Mouse (Mus musculus) erythroblast, adult 5-6 weeks (primary cell): Measurements from ENCODE around the gene Nudt15. TPM values are rescaled to one million over a fixed set of nuclear protein-coding genes. Genes with fewer than 3 reads are reported as not detected.

ENCODE experiments used
- ATAC-seq: replicated peaks from 2 replicates; pipeline ENCODE4 v1.8.0; 2016; ENCODE audit warnings: moderate number of reproducible peaks, mild to moderate bottlenecking, moderate TSS enrichment, inconsistent platforms; ENCODE audit not compliant: poor library complexity, low FRiP score, severe bottlenecking
- total RNA-seq, 2 experiments: library from RNA; stranded (forward) in 1 of 2; stranded (reverse) in 1 of 2; fragments of 150-400 nt in 1 of 2; fragments of 200-764, 138-1000 nt in 1 of 2; gene quantifications; 2 replicates each; pipeline versions ENCODE4 v1.2.3 to v1.2.4; 2015 to 2017; ENCODE audit warnings: low replicate concordance in 2 of 2

The Nudt15 gene
- total RNA-seq, 2 experiments from 2014 or later, result 3.7 to 5.2 TPM

DNA sequence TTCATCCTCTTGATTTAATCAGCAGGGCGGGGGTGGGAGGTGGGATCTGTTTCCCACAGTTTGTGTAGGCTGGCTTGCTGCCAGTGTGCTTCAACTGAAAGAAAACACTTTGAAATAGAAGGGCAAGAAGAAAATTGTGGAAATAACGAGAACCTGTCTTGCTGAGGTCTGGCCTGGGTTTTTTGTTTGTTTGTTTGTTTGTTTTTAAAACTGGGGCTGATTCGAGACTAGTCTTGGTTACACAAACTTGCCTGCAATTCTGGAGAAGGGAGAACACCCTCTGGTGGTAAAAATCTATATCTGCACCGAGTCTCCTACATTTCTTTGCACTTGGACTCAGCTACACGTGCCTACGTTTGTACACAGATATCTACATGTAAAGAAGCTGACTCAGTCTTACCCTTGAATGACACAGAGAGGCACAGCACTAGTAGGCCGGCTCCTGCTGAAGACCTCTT lies 73.4 kb downstream of the Nudt15 start:
- no peak; the same call in 1 of the 2 replicates for ATAC-seq

DNA sequence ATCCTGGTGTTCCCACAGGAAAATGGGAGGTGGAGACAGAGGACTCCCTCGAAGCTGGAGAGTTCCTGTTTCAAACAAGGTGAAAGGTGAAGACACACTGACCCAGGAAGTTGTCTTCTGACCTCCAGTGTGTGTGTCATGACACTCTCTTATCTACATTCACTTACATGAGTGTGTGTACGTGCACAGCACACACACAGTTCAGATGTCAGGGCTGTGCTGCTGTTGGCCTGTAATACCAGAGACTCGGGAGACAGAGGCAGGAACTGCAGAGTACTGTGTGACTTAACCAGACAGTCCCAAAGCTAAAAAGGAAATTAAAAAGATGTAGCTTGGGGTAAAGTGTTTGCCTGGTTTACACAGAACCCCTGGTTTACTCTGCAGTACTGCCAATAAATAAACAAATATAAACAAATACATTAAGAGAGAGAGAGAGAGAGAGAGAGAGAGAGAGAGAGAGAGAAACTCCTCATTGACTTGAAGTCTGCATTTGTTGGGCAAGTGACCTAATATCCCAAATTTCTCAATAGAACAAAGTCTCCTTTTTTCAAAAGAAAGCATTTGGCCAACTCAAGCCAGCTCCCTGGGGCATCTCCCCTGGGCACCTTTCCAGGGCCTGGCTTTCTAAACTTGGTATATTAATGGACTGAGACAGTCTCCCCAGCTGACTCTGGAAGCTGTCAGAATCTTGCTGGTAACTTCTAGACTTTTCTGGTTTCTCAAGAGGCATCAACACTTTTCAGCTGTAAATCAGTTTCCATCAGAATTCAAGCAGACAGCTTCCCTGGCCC lies 74.2 kb downstream of the Nudt15 start:
- ATAC-seq, result no peak

DNA sequence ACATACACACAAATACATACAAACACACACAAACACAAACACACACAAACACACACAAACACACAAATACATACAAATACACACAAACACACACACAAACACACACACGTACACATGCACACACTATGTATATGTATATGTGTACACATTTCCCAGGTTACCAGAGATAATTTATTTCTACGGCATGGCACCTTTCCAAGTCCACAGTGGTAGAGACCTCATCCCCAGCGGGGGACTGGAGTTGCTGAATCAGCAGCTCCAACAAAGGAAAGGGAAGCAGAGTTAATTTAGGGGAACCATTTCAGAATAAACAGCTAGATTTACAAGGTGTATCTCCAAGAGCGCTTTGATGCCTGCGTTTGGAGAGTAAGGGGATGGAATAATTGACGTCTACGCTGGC lies 75.8 kb downstream of the Nudt15 start:
- ATAC-seq, result no peak

DNA sequence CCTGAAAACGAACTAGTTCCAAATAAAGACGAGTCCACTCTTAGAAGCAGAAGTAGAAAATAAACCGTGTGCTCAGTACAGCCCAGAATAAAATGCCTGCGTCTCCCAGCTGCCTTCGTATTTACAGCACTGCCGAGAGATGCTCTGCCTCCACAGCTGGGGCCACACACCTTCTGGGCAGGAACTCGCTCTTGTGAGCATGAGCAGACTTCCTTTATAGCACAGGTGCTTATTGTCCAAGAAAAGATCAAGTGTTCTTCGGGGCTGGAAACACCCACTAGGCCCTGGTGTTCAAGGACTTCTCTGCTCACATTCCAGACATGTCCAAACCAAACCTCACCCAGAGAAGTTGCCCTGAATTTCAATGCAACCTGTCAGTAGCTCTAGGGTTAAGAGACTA lies 77.4 kb downstream of the Nudt15 start:
- no peak for ATAC-seq

DNA sequence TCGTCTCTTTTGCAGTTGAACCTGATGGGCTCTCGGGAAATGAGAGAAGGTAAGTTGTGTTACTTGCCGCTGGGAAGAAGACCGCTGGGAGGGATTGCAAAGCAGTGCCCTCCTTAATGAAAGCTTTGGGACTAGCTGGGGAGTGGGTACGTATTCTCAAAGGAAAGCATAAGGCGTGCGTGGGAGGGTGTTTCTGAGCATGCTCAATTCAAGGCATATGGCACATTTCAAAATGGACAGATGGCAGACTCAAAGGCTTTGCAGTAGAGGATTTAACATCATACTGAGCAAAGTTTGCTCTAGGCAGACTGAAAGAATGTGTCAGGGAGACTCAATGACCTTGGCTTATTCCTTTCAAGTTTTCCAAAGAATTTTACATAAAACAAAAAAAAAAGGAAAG lies 78.5 kb downstream of the Nudt15 start:
- no peak for ATAC-seq

Other genes starting within 250 kb of the Nudt15 start
- gene Rb1, start 222.4 kb downstream of the Nudt15 start, total RNA-seq (2015; ENCODE audit: low replicate concordance), result 223 and 234 TPM in 2 replicates
- gene Rb1, start 222.4 kb downstream of the Nudt15 start, total RNA-seq (2017; ENCODE audit: low replicate concordance), result 215 and 334 TPM in 2 replicates
- gene Itm2b, start 163.0 kb downstream of the Nudt15 start, total RNA-seq (2015; ENCODE audit: low replicate concordance), result 663 and 726 TPM in 2 replicates
- 538 and 746 TPM in 2 replicates for gene Itm2b, start 163.0 kb downstream of the Nudt15 start, total RNA-seq (2017; ENCODE audit: low replicate concordance)
- 8.1 and 10.2 TPM in 2 replicates for gene Med4, start 38.2 kb downstream of the Nudt15 start, total RNA-seq (2015; ENCODE audit: low replicate concordance)
- 9.5 and 20.1 TPM in 2 replicates for gene Med4, start 38.2 kb downstream of the Nudt15 start, total RNA-seq (2017; ENCODE audit: low replicate concordance)
- gene Sucla2, start 22.9 kb downstream of the Nudt15 start, total RNA-seq (2015; ENCODE audit: low replicate concordance), result 16.3 and 18.1 TPM in 2 replicates
- gene Sucla2, start 22.9 kb downstream of the Nudt15 start, total RNA-seq (2017; ENCODE audit: low replicate concordance), result 28.4 and 29.0 TPM in 2 replicates
- gene Gm21750, start 113.0 kb upstream of the Nudt15 start, total RNA-seq (2015; ENCODE audit: low replicate concordance), result not detected in 2 replicates
- gene Gm21750, start 113.0 kb upstream of the Nudt15 start, total RNA-seq (2017; ENCODE audit: low replicate concordance), result 1.1 TPM in 1 of 2 replicates, not detected in the other